Mouse (Mus musculus) limb, embryonic 14.5 days (tissue): ENCODE measurements around the gene Fbxl17. TPM values are rescaled to one million over a fixed set of nuclear protein-coding genes. Genes with fewer than 3 reads are reported as not detected.

Source experiments
- ATAC-seq: fragments of 200-750 bp; cut with Nextera tagmentation; 2 replicates; pipeline ENCODE4 v1.8.0; 2017; ENCODE audit warnings: low read depth, moderate number of reproducible peaks, moderate TSS enrichment; ENCODE audit not compliant: low FRiP score
- DNase-seq: peaks from one replicate; pipeline ENCODE4 v3.0.0-alpha.2; 2015; ENCODE audit warnings: low spot score
- H3K27ac ChIP-seq: fragments of 300-500 bp; sonication (generic); replicated peaks from 2 replicates; pipeline ENCODE4 v1.5.1; 2014; ENCODE audit warnings: low read depth, mild to moderate bottlenecking, low read length, moderate library complexity, mixed read lengths
- H3K27me3 ChIP-seq: fragments of 300-500 bp; sonication (generic); 2 replicates; pipeline ENCODE4 v1.6.1; 2014; ENCODE audit warnings: low read length, mixed read lengths; ENCODE audit not compliant: control insufficient read depth, insufficient read depth
- H3K36me3 ChIP-seq: fragments of 300-500 bp; sonication (generic); 2 replicates; pipeline ENCODE4 v1.6.1; 2014; ENCODE audit warnings: mild to moderate bottlenecking, low read length, moderate library complexity, mixed read lengths; ENCODE audit not compliant: control insufficient read depth, insufficient read depth
- H3K4me1 ChIP-seq: fragments of 300-500 bp; sonication (generic); 2 replicates; pipeline ENCODE4 v1.6.1; 2014; ENCODE audit warnings: antibody characterized with exemption, low read length, mixed read lengths; ENCODE audit not compliant: control insufficient read depth, insufficient read depth
- H3K4me2 ChIP-seq: fragments of 300-500 bp; sonication (generic); replicated peaks from 2 replicates; pipeline ENCODE4 v1.6.1; 2014; ENCODE audit warnings: low read depth, mild to moderate bottlenecking, low read length, moderate library complexity; ENCODE audit not compliant: severe bottlenecking
- H3K4me3 ChIP-seq: fragments of 300-500 bp; sonication (generic); replicated peaks from 2 replicates; pipeline ENCODE4 v1.5.1; 2014; ENCODE audit warnings: low read length
- H3K9ac ChIP-seq: fragments of 300-500 bp; sonication (generic); 2 replicates; pipeline ENCODE4 v1.6.1; 2014; ENCODE audit warnings: mild to moderate bottlenecking, low read depth, low read length, moderate library complexity; ENCODE audit not compliant: severe bottlenecking
- H3K9me3 ChIP-seq: fragments of 300-500 bp; sonication (generic); 2 replicates; pipeline ENCODE4 v1.6.1; 2016; ENCODE audit warnings: low read length; ENCODE audit not compliant: control insufficient read depth
- POLR2A ChIP-seq: fragments of 200-500 bp; IDR thresholded peaks from 2 replicates; pipeline ENCODE4 v1.8.0; 2012; ENCODE audit warnings: inconsistent platforms, mild to moderate bottlenecking, moderate library complexity, borderline replicate concordance; ENCODE audit not compliant: insufficient read depth, insufficient read length; ENCODE audit errors: extremely low read depth
- WGBS: fragments of 180-500 bp; shearing (Covaris S2); extraction: QIAGEN DNeasy Blood & Tissue Kit; methylation state at CpG from one replicate; pipeline ENCODE4 v1.1.7; 2014; 5-methylcytosine and 5-hydroxymethylcytosine counted together
- polyA plus RNA-seq, 2 experiments: library from polyadenylated mRNA; depleted of rRNA in 1 of 2; stranded (reverse) in 1 of 2; unstranded in 1 of 2; fragments of >200 nt; fragmentation: Nextera tagmentation in 1 of 2; extraction: Ambion mirVana in 1 of 2; gene quantifications; 2 replicates each; pipeline versions ENCODE4 v1.2.1 to v1.2.3; 2012 to 2014

Fbxl17 gene
- polyA plus RNA-seq, 2 experiments = 12.6 to 12.9 TPM

GRCm38 (mm10) chr17:63178331-63178730 lies 321.5 kb downstream of the Fbxl17 start:
- no peaks in the 10 kb centered on the region for H3K27me3 ChIP-seq
- H3K4me1 ChIP-seq = 0 out of 2 replicates have a peak, but pooled peaks cover 4% of the 10 kb centered on the region
- WGBS = 96% methylated on average over 2 of the region's 2 CpGs
- no peak for ATAC-seq
- no peak overlapping the region for H3K4me2 ChIP-seq
- H3K27ac ChIP-seq = no peak overlapping the region
- TF ChIP-seq POLR2A = no peak
- H3K36me3 ChIP-seq = no peaks in the 10 kb centered on the region
- no peak overlapping the region for H3K9ac ChIP-seq
- no peak overlapping the region for H3K4me3 ChIP-seq
- H3K9me3 ChIP-seq = no peaks in the 10 kb centered on the region
- no peak for DNase-seq

- DNase-seq (no peak), ATAC-seq (no peak)
- Histone ChIP-seq H3K4me1 (0 out of 2 replicates have a peak, but pooled peaks cover 4% of the 10 kb centered on the region), H3K36me3 (no peaks in the 10 kb centered on the region), H3K27me3 (no peaks in the 10 kb centered on the region), H3K9me3 (no peaks in the 10 kb centered on the region), H3K9ac (no peak overlapping the region), H3K4me3 (no peak overlapping the region), H3K4me2 (no peak overlapping the region), H3K27ac (no peak overlapping the region)
- 70% methylated on average over 5 of the region's 5 CpGs for WGBS
- no peak for TF ChIP-seq POLR2A
Measured at GRCm38 (mm10) chr17:63176411-63176810, 323.4 kb downstream of the Fbxl17 start.

DNA sequence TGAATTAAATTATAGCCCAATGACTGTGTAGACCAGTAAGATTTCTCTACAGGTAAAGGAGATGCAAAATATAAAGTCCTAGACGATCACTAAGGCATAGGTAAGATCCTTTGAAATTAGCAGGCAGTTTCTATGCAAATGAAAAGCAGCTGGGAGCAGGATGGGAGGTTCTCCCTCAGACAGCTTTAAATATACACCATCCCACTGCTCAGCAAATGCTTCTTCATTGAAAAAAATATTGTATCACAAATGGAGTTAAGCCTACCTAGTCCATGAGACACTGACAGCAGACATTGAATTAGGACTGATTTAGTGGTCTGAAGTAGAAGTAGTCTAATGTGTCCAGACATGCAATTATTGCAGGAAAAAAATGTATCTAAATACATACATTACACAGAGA lies 327.1 kb downstream of the Fbxl17 start:
- Histone ChIP-seq H3K9me3 (no peaks in the 10 kb centered on the region), H3K36me3 (no peaks in the 10 kb centered on the region), H3K4me1 (0 out of 2 replicates have a peak, but pooled peaks cover 4% of the 10 kb centered on the region), H3K27me3 (no peaks in the 10 kb centered on the region), H3K4me3 (no peak overlapping the region), H3K4me2 (no peak overlapping the region), H3K27ac (no peak overlapping the region), H3K9ac (no peak overlapping the region)
- WGBS = 15% methylated on average over 1 of the region's 1 CpGs
- no peak for DNase-seq
- ATAC-seq = no peak
- TF ChIP-seq POLR2A = no peak

GRCm38 (mm10) chr17:63171890-63172491 lies 327.8 kb downstream of the Fbxl17 start:
- Histone ChIP-seq H3K9ac (no peak overlapping the region), H3K27ac (no peak overlapping the region), H3K4me3 (no peak overlapping the region), H3K4me2 (no peak overlapping the region), H3K4me1 (0 out of 2 replicates have a peak, but pooled peaks cover 4% of the 10 kb centered on the region), H3K36me3 (no peaks in the 10 kb centered on the region), H3K9me3 (no peaks in the 10 kb centered on the region), H3K27me3 (no peaks in the 10 kb centered on the region)
- DNase-seq (no peak), ATAC-seq (no peak)
- 19% methylated on average over 5 of the region's 5 CpGs for WGBS
- no peak for TF ChIP-seq POLR2A

GRCm38 (mm10) chr17:63171264-63171663 lies 328.6 kb downstream of the Fbxl17 start:
- H3K36me3 ChIP-seq = no peaks in the 10 kb centered on the region
- no peak overlapping the region for H3K27ac ChIP-seq
- no peak for TF ChIP-seq POLR2A
- 39% methylated on average over 5 of the region's 5 CpGs for WGBS
- no peak overlapping the region for H3K4me2 ChIP-seq
- H3K4me3 ChIP-seq = no peak overlapping the region
- no peaks in the 10 kb centered on the region for H3K9me3 ChIP-seq
- no peak for DNase-seq
- 0 out of 2 replicates have a peak, but pooled peaks have one; percentile 48 for ATAC-seq
- no peak overlapping the region for H3K9ac ChIP-seq
- H3K27me3 ChIP-seq = no peaks in the 10 kb centered on the region
- 0 out of 2 replicates have a peak, but pooled peaks cover 4% of the 10 kb centered on the region for H3K4me1 ChIP-seq
